Mouse (Mus musculus) testis, postnatal 10 days (tissue): ENCODE data around the gene Picalm.
"Not testable (repeated sequence)": the region's sequence is repeated elsewhere in the genome, so short reads cannot be mapped to it uniquely, and the experiment has no call there.

ENCODE experiments used
- DNase-seq: peaks from one replicate; pipeline ENCODE4 v3.0.0; 2021; ENCODE audit warnings: low spot score

Picalm gene

DNA sequence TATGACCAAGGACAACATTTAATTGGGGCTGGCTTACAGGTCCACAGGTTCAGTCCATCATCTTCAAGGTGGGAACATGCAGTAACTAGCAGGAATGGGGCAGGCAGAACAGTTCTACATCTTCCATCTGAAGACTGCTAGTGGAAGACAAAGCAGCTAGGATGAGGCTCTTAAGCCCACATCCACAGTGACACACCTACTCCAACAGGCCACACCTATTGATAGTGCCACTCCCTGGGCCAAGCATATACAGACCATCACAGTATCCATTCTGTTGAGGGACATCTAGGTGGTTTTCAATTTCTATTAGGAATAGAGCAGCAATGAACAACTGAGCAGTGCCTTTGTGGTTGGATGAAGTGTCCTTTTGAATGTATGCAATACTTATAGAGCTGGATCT is 80.9 kb downstream of the Picalm start:
- DNase-seq = no peak

GRCm38 (mm10) chr7:90216511-90216910 is 86.5 kb downstream of the Picalm start:
- no peak for DNase-seq

DNA sequence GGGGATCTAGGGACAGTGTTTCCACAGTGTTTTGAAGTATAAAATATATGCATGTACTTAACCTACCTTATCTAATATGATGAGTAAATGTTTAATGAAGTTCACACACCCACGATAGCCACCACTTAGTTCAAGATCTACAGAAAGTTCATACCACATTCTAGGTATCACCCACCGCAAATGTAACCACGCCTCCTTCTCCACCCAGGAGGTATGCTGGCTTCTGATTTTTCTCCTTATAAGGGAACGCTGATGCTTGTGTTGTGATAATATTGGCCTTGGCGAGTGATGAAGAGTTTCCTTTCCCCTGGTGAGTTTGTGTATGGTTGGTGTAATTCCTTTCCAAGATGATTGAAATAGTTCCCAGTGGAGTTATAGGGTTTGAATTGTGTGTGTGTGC is 88.1 kb downstream of the Picalm start:
- DNase-seq = no peak

DNA sequence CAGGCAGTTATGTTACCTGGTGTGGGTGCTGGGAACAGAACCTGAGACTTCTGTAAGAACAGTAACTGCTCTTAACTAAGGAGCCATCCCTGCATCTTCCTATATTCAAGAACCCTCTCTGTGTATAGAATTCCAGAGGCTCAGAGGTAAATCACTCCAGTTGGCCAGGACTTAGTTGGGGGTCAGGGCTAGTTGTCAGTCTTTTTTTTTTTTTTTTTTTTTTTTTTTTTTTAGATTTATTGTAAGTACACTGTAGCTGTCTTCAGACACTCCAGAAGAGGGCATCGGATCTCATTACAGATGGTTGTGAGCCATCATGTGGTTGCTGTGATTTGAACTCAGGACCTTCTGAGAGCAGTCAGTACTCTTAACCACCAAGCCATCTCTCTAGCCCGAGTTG is 91.5 kb downstream of the Picalm start:
- no peak for DNase-seq

DNA sequence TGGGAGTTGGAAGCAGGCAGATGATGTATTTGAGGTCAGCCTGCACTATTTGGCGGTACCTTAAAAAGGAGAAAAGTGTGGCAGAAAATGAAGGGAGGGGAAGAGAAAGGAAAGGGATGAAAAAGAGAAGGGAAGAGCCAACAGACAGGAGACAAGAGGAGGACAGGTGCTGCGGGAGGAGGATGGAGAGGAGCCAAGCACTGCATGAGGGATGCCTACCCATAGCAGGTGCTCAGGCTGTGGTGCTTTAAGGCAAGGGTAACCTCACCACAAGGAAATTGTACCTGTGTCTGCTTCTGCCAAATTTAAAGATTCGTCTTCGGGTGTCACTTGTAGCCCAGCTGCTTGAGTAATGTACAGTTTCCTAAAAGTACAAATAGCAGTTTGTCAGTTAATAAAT is 98.1 kb downstream of the Picalm start:
- DNase-seq = no peak

DNA sequence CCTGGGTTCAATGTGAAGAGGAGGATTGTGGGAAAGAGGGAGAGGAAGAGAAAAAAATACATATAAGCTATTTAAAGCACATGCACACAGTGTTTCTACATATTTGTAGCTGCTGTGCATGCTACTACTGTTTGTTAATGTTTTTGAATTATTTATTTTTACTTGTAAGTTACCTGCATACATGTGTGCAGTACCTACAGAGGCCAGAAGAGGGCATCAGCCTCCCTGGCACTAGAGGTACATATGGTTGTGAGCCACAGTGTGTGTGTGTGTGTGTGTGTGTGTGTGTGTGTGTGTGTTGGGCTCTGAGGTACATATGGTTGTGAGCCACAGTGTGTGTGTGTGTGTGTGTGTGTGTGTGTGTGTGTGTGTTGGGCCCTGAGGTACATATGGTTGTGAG is 98.9 kb downstream of the Picalm start:
- not testable (repeated sequence) for DNase-seq

DNA sequence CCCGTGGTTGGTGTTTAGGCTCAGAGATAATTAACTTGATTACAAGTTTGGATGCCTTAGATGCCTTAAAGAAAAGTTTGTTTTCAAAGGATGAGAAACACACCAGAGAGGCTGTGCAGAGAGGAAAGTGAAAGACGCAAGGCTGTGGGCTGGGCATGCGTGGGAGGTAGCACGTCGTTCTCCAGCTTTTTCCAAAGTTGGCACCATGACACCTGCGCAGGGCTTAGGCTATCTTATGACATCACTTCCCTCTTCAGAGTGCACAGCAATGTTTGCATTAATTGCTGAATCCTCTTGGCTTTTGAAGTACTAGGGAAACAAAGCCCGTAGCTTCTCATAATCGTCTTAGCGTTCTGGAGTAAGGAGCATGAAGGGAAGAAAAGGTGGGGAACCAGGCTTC is 101.4 kb downstream of the Picalm start:
- DNase-seq = no peak

- DNase-seq = no peak
Measured at GRCm38 (mm10) chr7:90233921-90234320, 103.9 kb downstream of the Picalm start.

- DNase-seq = no peak
Measured at GRCm38 (mm10) chr7:90236289-90236905, 106.4 kb downstream of the Picalm start.

DNA sequence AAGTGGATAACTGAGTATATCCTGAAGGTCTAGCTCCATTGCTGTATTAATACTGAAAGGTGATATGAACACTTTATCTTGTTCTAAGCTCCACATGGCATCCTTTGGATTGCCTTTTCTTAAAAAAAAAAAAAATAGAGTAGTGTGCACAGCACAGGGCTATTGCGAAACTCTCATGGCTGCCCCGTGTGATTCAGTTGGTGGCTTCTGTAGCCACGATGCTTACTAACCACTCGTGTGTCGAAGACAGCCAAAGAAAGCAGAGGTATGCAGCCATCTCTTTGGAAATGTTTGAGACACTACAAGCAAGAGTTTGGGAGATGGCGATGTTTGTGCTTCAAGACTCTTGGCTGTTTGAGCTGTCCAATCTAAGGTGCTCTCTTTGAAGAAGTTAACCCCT is 113.1 kb downstream of the Picalm start:
- DNase-seq = no peak

GRCm38 (mm10) chr7:90243643-90244042 is 113.6 kb downstream of the Picalm start:
- DNase-seq = no peak

DNA sequence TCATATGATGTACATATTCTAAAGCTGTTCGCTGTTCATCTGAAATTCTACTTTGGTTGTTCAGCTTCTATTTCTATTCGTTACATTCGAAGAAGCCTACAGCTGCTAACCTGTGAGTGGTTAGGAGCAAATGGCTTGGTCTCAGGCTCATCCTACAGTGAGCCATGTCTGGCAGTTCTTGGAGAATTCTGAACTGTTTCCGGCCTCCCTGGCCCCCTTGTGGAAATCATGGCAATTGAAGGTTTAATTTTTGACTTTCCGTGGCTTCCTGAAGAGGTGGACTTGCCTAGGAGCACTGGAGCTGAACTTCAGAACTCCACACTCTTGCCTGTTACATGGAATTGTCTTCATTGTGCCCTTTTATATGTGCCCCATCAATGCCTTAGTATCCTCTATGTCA is 122.9 kb downstream of the Picalm start:
- DNase-seq = no peak

- DNase-seq = no peak
Measured at GRCm38 (mm10) chr7:90258701-90259100, 128.7 kb downstream of the Picalm start.

GRCm38 (mm10) chr7:90259899-90260298 is 129.9 kb downstream of the Picalm start:
- DNase-seq = no peak

DNA sequence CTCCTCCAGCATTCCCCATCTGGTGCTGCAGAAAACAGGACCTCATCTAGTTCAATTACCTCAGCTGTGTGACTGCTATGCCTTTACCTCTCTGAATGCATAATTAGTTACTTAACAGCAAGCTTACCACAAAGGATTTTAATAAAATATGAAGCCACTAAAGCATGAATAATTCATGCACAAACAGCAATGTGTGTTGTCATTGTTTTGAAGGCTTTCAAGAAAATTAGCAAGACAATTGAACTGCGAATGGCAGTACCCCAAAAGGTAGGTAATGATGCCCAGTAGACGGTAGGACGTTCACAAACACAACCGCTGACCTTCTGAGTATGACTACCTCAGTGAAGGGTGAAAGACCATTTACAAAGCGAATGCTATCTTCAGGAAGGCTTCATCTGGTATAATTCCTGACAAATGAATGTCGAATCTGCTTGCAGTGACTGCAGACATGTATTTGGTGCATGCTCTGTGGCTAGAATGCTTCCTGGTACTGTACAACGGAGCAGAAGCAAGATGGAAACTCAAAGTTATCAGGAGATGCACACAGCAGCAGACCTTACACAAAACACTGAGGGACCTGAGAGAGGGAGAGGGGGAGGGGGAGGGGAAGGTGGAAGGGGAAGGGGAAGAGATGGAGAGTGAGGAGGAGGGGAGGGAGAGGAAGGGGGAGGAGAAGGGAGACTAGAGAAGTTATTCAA is 132.0 kb downstream of the Picalm start:
- DNase-seq = no peak
